Mouse (Mus musculus) small intestine, adult 2 months (tissue): ENCODE measurements around the gene Trim17. TPM values are rescaled to one million over a fixed set of nuclear protein-coding genes. Genes with fewer than 3 reads are reported as not detected.

Experiments
- H3K27ac ChIP-seq: fragments of 200-500 bp; 2 replicates; pipeline ENCODE4 v1.5.1; 2012; ENCODE audit warnings: low read depth, low read length, control low read depth, inconsistent platforms; ENCODE audit not compliant: insufficient read depth
- H3K27me3 ChIP-seq: fragments of 200-500 bp; 2 replicates; pipeline ENCODE4 v1.6.1; 2012; ENCODE audit warnings: mild to moderate bottlenecking, moderate library complexity, low read length, inconsistent platforms; ENCODE audit not compliant: control insufficient read depth, insufficient read depth
- H3K36me3 ChIP-seq: fragments of 200-500 bp; 2 replicates; pipeline ENCODE4 v1.6.1; 2012; ENCODE audit warnings: mild to moderate bottlenecking, low read length, control low read depth, inconsistent platforms; ENCODE audit not compliant: control insufficient read depth, insufficient read depth
- H3K4me1 ChIP-seq: fragments of 200-500 bp; 2 replicates; pipeline ENCODE4 v1.6.1; 2012; ENCODE audit warnings: low read length, inconsistent platforms, mixed read lengths; ENCODE audit not compliant: control insufficient read depth, insufficient read depth, insufficient read length
- H3K4me3 ChIP-seq: fragments of 200-500 bp; 2 replicates; pipeline ENCODE4 v1.5.1; 2012; ENCODE audit warnings: low read depth, mild to moderate bottlenecking, control low read depth, inconsistent platforms, low read length, moderate library complexity
- CTCF ChIP-seq: fragments of 200-500 bp; IDR thresholded peaks from 2 replicates; pipeline ENCODE4 v1.5.1; 2012; ENCODE audit warnings: low read depth, mild to moderate bottlenecking, control low read depth, inconsistent platforms, low read length, moderate library complexity, mixed read lengths; ENCODE audit not compliant: insufficient replicate concordance, insufficient read length; ENCODE audit errors: extremely low read depth
- POLR2A ChIP-seq: fragments of 200-500 bp; IDR thresholded peaks from 2 replicates; pipeline ENCODE4 v1.6.1; 2012; ENCODE audit warnings: low read depth, mild to moderate bottlenecking, control low read depth, inconsistent platforms, low read length, moderate library complexity
- WGBS: fragments of 180-500 bp; shearing (Covaris S2); methylation state at CpG from one replicate; pipeline ENCODE4 v1.1.7; 2018; 5-methylcytosine and 5-hydroxymethylcytosine counted together
- polyA plus RNA-seq: library from polyadenylated mRNA; depleted of rRNA; stranded (reverse); fragments of >200 nt; gene quantifications from 2 replicates; pipeline ENCODE4 v1.2.3, GENCODE M21; 2012; rRNA removed

Gene Trim17
- polyA plus RNA-seq: 0.08 TPM in 1 of 2 replicates, not detected in the other

DNA sequence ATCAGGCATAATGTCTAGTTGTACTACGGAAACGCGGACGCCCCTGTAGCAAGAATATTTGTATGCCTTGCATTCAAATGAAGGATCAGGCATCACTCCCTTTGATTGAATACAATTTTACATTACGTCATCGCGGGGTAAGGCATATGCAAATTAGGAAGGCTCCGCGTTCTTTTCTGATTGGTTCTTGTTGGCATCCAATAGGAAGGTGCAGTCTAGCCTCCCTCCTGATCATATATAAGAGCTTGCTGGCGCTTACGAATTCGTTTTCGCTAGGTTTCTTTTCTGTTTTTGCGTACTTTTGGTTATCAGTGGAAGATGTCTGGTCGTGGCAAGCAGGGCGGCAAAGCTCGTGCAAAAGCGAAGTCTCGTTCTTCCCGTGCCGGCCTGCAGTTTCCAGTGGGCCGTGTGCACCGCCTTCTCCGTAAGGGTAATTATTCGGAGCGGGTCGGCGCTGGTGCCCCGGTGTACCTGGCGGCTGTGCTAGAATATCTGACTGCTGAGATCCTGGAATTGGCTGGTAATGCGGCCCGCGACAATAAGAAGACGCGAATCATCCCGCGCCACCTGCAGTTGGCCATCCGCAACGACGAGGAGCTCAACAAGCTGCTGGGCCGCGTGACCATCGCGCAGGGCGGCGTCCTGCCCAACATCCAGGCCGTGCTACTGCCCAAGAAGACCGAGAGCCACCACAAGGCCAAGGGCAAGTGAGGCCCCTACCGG, at the start of gene Trim17, which contains the start of gene Hist3h2a:
Gene Trim17 (plus strand): TSS at position 266 of the 723 bp plus-strand sequence.
Gene Hist3h2a (plus strand): TSS at position 266 of the 723 bp plus-strand sequence.
- peak; percentile 82 for TF ChIP-seq POLR2A
- peak; percentile 47; the same call in 1 of the 2 replicates for TF ChIP-seq CTCF
- WGBS: under 1% methylated on average over 49 of the region's 49 CpGs
- Histone ChIP-seq H3K4me3 (peak within 1 kb of the TSS; percentile 93), H3K36me3 (peaks cover 2% of the 10 kb centered on the region; the same call in 1 of the 2 replicates), H3K27me3 (peaks cover 7% of the 10 kb centered on the region), H3K4me1 (peaks cover 7% of the 10 kb centered on the region), H3K27ac (peak within 1 kb of the TSS; percentile 100)

DNA sequence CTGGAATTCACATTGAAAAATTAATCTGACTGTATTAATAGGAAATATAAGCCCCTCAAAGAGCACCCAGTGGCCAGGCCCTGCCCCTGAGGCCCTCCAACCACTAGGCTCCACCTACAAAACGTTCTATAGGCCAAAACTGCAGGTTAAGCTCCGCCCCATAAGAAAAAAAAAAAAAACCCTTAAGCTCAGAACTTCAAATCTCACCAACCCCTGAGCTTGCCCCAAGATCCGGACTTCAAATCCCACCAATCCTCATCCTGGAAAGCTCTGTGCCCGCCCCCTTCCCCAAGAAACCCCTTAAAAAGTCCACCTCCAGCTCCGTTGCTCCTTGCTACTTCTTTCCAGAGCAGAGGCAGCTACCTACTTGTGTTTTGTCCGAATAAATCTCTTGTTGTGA, 49.6 kb upstream of the Trim17 start:
- Histone ChIP-seq H3K27ac (no peak overlapping the region), H3K36me3 (peaks cover 5% of the 10 kb centered on the region; the same call in 1 of the 2 replicates), H3K4me1 (peaks cover 2% of the 10 kb centered on the region), H3K4me3 (no peak overlapping the region), H3K27me3 (no peaks in the 10 kb centered on the region)
- WGBS: 62% methylated on average over 6 of the region's 6 CpGs
- TF ChIP-seq CTCF: no peak
- no peak for TF ChIP-seq POLR2A

DNA sequence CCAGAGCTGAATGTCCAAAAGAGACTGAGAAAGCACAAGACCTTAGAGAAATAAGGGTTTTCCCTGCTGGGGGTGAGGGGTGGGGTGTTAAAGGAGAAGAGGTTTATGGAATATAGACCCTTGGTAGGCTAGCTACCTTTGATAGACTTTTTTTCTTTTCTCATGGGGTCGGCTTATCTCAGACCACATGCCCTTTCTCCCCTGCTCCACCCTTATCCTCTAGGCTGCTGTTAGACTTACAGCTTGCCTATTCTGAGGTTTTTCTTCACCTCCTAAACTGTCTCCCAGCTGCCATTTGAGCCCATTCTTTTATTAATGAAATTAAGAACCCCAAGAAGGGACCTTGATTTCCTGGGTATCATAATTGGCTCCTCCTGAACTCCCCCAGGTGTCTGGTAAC, 40.7 kb upstream of the Trim17 start:
- Histone ChIP-seq H3K4me3 (no peak overlapping the region), H3K4me1 (peaks cover 5% of the 10 kb centered on the region; the same call in 1 of the 2 replicates), H3K27ac (no peak overlapping the region), H3K36me3 (no peaks in the 10 kb centered on the region), H3K27me3 (no peaks in the 10 kb centered on the region)
- TF ChIP-seq CTCF: no peak
- no peak for TF ChIP-seq POLR2A
- WGBS: 26% methylated on average over 1 of the region's 1 CpGs

DNA sequence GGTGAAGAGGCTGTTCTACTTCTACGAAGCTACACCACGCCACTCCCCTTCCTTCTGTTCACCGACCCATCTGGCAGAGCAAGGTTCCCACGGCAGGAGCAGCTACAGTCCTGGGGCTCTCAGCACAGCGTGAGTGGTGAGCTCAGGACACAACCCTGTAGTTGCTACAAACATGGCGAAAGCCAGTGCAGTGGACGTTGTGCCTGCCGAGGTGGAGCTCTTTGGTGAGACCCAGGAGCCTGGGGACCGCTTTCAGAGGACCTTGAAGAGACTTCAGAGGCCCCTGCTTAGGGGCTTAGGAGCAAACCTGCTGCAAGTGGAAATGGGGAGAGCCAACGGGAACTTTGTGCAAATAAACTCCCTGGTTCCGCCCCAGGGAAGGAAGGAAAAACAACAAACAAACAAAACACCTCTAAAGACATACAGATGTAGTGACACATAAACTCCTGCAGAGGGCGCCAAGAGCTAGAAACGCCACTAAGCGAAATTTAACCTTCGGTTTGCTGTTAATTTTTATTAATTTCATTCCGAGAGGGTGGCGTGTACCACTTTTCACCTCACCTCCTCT, 39.9 kb upstream of the Trim17 start:
- Histone ChIP-seq H3K36me3 (no peaks in the 10 kb centered on the region), H3K4me3 (peak overlapping the region; percentile 58), H3K27me3 (no peaks in the 10 kb centered on the region), H3K4me1 (peaks cover 5% of the 10 kb centered on the region; the same call in 1 of the 2 replicates), H3K27ac (no peak overlapping the region)
- WGBS: 4% methylated on average over 17 of the region's 17 CpGs
- TF ChIP-seq POLR2A (no peak), CTCF (peak; percentile 60; the same call in 1 of the 2 replicates)

DNA sequence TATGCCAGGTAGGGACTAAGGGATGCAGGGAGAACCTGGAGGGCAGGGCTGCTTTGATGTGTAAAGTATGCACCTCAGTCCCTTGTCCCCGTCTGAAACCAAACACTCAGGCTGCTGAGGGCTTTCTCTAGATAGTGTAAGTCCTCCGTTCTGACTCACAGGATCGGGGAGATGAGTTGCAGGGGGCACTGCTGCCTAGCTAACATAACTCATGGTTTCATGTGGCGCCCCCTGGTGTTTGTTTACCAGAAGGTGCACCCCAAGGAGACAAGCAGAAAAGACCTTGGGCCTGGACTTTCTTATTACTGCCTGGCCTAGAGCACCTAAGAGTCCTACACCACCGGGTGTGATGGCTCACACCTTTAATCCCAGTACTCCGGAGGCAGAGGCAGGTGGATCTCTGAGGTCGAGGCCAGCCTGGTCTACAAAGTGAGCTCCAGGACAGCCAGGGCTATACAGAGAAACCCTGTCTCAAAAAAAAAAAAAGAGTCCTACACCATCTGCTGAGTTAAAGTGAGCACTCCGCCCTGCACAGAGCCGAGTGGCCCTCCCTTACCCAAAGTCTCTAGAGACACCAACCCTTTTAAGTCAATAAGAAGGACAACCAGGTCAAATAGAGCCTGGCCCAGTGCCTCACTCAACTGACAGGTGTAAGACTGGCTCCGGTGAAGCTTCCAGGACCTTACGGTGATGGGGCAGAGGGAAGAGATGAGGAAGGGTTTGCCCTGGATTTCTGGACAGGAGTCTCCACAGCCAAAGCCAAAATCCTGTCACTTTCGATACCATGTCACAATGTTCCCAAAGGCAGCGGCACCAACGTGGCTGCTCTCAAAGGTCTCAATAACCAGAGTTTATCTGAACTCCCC, 37.4 kb upstream of the Trim17 start:
- peaks cover 5% of the 10 kb centered on the region; the same call in 1 of the 2 replicates for H3K4me1 ChIP-seq
- WGBS: 44% methylated on average over 14 of the region's 14 CpGs
- H3K36me3 ChIP-seq: no peaks in the 10 kb centered on the region
- no peaks in the 10 kb centered on the region for H3K27me3 ChIP-seq
- TF ChIP-seq CTCF (peak; percentile 45; the same call in 1 of the 2 replicates), POLR2A (no peak; the same call in 1 of the 2 replicates)
- H3K4me3 ChIP-seq: no peak overlapping the region
- no peak overlapping the region for H3K27ac ChIP-seq

DNA sequence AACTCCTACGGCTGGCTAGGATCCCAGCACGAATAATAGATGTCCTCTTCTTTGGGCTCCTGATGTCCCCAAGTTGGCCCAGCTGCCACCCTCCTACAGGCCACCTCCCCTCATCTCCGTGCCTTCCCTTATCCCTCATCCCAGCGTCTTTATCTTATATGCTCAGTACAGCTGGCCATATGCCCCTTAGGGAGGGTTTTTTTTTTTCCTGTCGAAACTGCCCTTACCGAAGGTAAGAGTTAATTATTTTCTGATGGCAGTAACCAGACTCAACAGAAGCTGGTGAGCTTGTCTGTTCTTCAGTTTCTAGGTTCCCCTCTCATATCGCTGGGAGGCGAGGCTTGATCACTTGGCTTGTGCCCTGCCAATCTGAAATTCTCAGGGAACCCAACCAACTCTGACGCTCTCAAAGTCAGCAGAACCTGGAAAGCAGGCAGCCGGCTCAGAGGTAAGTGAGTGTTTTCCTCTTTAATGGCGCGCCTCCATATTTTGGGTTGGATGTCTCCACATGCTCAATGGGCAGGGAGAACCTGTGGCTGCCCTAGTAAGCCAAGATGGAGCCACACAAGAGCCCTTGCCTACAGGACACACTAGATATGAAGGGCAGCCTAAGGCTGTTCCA, 36.6 kb upstream of the Trim17 start, which contains the start of gene Btnl10:
Gene Btnl10 (plus strand): TSS at position 164 of the 622 bp plus-strand sequence.
- 75% methylated on average over 12 of the region's 12 CpGs for whole genome bisulfite sequencing
- Histone ChIP-seq H3K27me3 (no peaks in the 10 kb centered on the region), H3K36me3 (no peaks in the 10 kb centered on the region), H3K4me3 (no peak within 1 kb of the TSS), H3K27ac (no peak within 1 kb of the TSS), H3K4me1 (peaks cover 5% of the 10 kb centered on the region; the same call in 1 of the 2 replicates)
- no peak for TF ChIP-seq POLR2A
- no peak for TF ChIP-seq CTCF

DNA sequence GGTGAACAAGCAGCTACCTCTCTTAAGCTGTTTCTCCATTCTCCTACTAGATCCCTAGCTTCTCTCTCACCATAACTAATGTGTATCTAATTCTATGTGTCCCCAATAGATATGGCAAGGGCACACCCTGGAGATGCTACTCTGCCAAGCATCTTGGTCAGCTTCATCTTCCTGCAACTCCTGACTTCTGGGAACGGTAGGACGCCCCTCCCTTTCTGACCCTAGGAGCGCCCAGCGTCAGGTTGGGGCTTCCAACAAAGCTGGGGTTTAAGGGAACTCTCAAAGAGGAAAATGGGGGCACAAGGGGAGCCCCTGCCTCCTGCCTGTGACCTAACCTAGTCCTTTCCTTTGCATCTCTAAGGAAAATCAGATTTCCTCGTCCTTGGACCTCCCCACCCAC, 35.7 kb upstream of the Trim17 start:
- Histone ChIP-seq H3K4me3 (no peak overlapping the region), H3K4me1 (peaks cover 5% of the 10 kb centered on the region; the same call in 1 of the 2 replicates), H3K27me3 (no peaks in the 10 kb centered on the region), H3K27ac (no peak overlapping the region), H3K36me3 (no peaks in the 10 kb centered on the region)
- TF ChIP-seq POLR2A (no peak), CTCF (no peak)
- WGBS: 56% methylated on average over 5 of the region's 5 CpGs
